11 mouse cellular contexts compared by ENCODE assay signal in the genomic region with DNA sequence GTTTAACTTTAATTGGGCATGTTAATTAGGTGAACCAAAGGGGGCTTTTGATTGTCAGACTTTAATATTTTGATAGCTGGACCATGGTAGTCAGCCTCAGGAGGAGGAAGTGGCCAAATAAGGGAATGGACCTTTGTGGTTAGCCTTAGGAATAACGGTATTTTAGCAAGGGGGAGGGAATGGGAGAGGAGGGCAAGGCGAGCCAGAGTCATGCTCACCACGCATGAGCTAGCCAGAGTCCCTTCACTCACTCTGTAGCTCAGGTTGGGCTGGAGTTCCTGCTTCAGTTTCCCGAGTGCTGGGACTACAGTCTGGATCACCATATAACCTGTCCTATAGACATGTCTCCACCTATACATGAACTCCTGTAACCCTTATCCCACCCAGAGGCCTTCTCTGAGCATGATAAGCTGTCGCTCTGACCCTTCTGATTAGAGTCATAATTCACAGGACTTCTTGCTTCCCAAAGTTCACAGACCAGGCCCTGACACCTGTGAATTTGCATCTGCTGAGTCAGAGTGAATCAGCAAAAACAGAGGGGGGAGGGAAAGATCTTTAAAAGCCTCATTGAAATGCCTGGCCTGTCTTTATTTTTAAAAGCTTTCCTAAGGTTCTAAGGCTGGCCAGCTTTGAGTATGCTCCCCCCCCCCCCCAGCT. TPM values are rescaled to one million over a fixed set of nuclear protein-coding genes. Genes with fewer than 3 reads are reported as not detected.
DNase-seq lines count a peak whose midpoint lies in the region; ATAC-seq and TF ChIP-seq lines count a peak whose summit lies in the region.
"Had no signal": no experiment of that assay in that cellular context is flagged by ENCODE, and none has a peak within 500 bp of the region (broad histone marks: within the 10 kb centered on the region; RNA-seq: fewer than 3 reads in every experiment).

No protein-coding gene starts in this region.

- WGBS in stomach, embryonic 15.5 days: 68% methylated on average over 5 of the region's 5 CpGs
- WGBS in stomach, postnatal 0 days: 77% methylated on average over 5 of the region's 5 CpGs
- WGBS in liver, embryonic 12.5 days (ENCODE audit: insufficient replicate concordance): 25% methylated on average over 5 of the region's 5 CpGs
- 84% methylated on average over 5 of the region's 5 CpGs for whole genome bisulfite sequencing in lung, postnatal 0 days

- no peak overlapping the region for H3K9ac ChIP-seq in stomach, embryonic 15.5 days
- no peak overlapping the region for H3K9ac ChIP-seq in stomach, postnatal 0 days (ENCODE audit: low read length)
- peak overlapping the region; percentile 53 for H3K9ac ChIP-seq in liver, embryonic 12.5 days
- no peak overlapping the region for H3K9ac ChIP-seq in lung, postnatal 0 days (replicated peaks; ENCODE audit: low read depth)
- H3K9ac ChIP-seq: embryonic facial prominence, embryonic 13.5 days; limb, embryonic 12.5 days had no signal

- H3K4me3 ChIP-seq in stomach, embryonic 15.5 days (replicated peaks): no peak overlapping the region
- no peak overlapping the region for H3K4me3 ChIP-seq in stomach, postnatal 0 days (ENCODE audit: low read depth, low read length)
- H3K4me3 ChIP-seq in liver, embryonic 12.5 days: peak overlapping the region; percentile 4; the same call in 1 of the 2 replicates
- H3K4me3 ChIP-seq in lung, postnatal 0 days (ENCODE audit: low read depth, low read length): no peak overlapping the region
- H3K4me3 ChIP-seq: embryonic facial prominence, embryonic 13.5 days; limb, embryonic 12.5 days had no signal

- H3K4me2 ChIP-seq in stomach, embryonic 15.5 days: no peak overlapping the region
- H3K4me2 ChIP-seq in stomach, postnatal 0 days (replicated peaks; ENCODE audit: low read depth): no peak overlapping the region
- peak overlapping the region; percentile 53 for H3K4me2 ChIP-seq in liver, embryonic 12.5 days
- no peak overlapping the region for H3K4me2 ChIP-seq in lung, postnatal 0 days (replicated peaks; ENCODE audit: low read depth, low read length)
- H3K4me2 ChIP-seq: embryonic facial prominence, embryonic 13.5 days; limb, embryonic 12.5 days had no signal

- no peak for DNase-seq in stomach, postnatal 0 days (ENCODE audit: low spot score)
- peak; percentile 77 for DNase-seq in R1 (ENCODE audit: low read depth, low spot score)
- DNase-seq in right cerebral cortex, postnatal 10 days (ENCODE audit: low spot score in 2 of 2): no peak
- no peak for DNase-seq in lung, postnatal 0 days (ENCODE audit: low spot score)
- DNase-seq in left cerebral cortex, postnatal 25 days (ENCODE audit: low spot score in 2 of 2): no peak
- DNase-seq: cerebellum, adult 11 months had no signal

- H3K9me3 ChIP-seq in stomach, embryonic 15.5 days: no peaks in the 10 kb centered on the region
- no peaks in the 10 kb centered on the region for H3K9me3 ChIP-seq in stomach, postnatal 0 days (ENCODE audit: control insufficient read depth, low read length)
- no peaks in the 10 kb centered on the region for H3K9me3 ChIP-seq in liver, embryonic 12.5 days (replicated peaks)
- H3K9me3 ChIP-seq in lung, postnatal 0 days (ENCODE audit: low read length): no peaks in the 10 kb centered on the region
- H3K9me3 ChIP-seq: embryonic facial prominence, embryonic 13.5 days; limb, embryonic 12.5 days had no signal

- intact Hi-C loops in left cerebral cortex, postnatal 25 days (cut with DNase I): no loop called here

- TF ChIP-seq EP300 in stomach, postnatal 0 days (optimal IDR thresholded peaks at IDR 0.05): no peak
- no peak for TF ChIP-seq EP300 in lung, postnatal 0 days (IDR thresholded peaks at IDR 0.05)

- peak; percentile 64; the same call in 1 of the 2 replicates for ATAC-seq in stomach, embryonic 15.5 days (ENCODE audit: insufficient read depth, low FRiP score, low read depth)
- no peak for ATAC-seq in stomach, postnatal 0 days (ENCODE audit: low FRiP score, low TSS enrichment)
- ATAC-seq in liver, embryonic 12.5 days: peak; percentile 90
- ATAC-seq in lung, postnatal 0 days: no peak

- no peak for TF ChIP-seq CTCF in stomach, postnatal 0 days (IDR thresholded peaks at IDR 0.05; ENCODE audit: low read depth)
- TF ChIP-seq CTCF in lung, postnatal 0 days (IDR thresholded peaks at IDR 0.05): no peak

- no peak overlapping the region for H3K27ac ChIP-seq in stomach, embryonic 15.5 days
- H3K27ac ChIP-seq in stomach, postnatal 0 days (replicated peaks): no peak overlapping the region
- peak overlapping the region; percentile 92 for H3K27ac ChIP-seq in liver, embryonic 12.5 days
- H3K27ac ChIP-seq in lung, postnatal 0 days (ENCODE audit: low read length): no peak overlapping the region
- H3K27ac ChIP-seq: embryonic facial prominence, embryonic 13.5 days; limb, embryonic 12.5 days; macrophage had no signal

- peaks cover 14% of the 10 kb centered on the region; the same call in 1 of the 2 replicates for H3K4me1 ChIP-seq in stomach, embryonic 15.5 days
- H3K4me1 ChIP-seq in stomach, postnatal 0 days (replicated peaks; ENCODE audit: control insufficient read depth, insufficient read depth): no peaks in the 10 kb centered on the region; the same call in 1 of the 2 replicates
- peaks cover 60% of the 10 kb centered on the region for H3K4me1 ChIP-seq in liver, embryonic 12.5 days
- no peaks in the 10 kb centered on the region for H3K4me1 ChIP-seq in lung, postnatal 0 days (ENCODE audit: insufficient read depth, low read depth, low read length)
- H3K4me1 ChIP-seq: limb, embryonic 12.5 days had no signal

- H3K27me3 ChIP-seq in stomach, embryonic 15.5 days (replicated peaks): no peaks in the 10 kb centered on the region
- no peaks in the 10 kb centered on the region for H3K27me3 ChIP-seq in stomach, postnatal 0 days (ENCODE audit: control insufficient read depth, insufficient read depth, low read length)
- H3K27me3 ChIP-seq in liver, embryonic 12.5 days (replicated peaks): peaks cover 6% of the 10 kb centered on the region; the same call in 1 of the 2 replicates
- H3K27me3 ChIP-seq in lung, postnatal 0 days (replicated peaks; ENCODE audit: insufficient read depth, low read length): no peaks in the 10 kb centered on the region
- H3K27me3 ChIP-seq: embryonic facial prominence, embryonic 13.5 days; limb, embryonic 12.5 days had no signal

- H3K36me3 ChIP-seq in stomach, embryonic 15.5 days: no peaks in the 10 kb centered on the region
- no peaks in the 10 kb centered on the region for H3K36me3 ChIP-seq in stomach, postnatal 0 days (ENCODE audit: control insufficient read depth, insufficient read depth, low read length)
- H3K36me3 ChIP-seq in liver, embryonic 12.5 days: no peaks in the 10 kb centered on the region
- H3K36me3 ChIP-seq in lung, postnatal 0 days (ENCODE audit: insufficient read depth, low read length): no peaks in the 10 kb centered on the region
- H3K36me3 ChIP-seq: embryonic facial prominence, embryonic 13.5 days; limb, embryonic 12.5 days had no signal

RNA-seq across cellular contexts. Expression of a gene that starts 10.4 kb away (rescaled TPM):
- 30.9 and 34.6 TPM in 2 replicates for polyA plus RNA-seq in stomach, embryonic 15.5 days (2015; fragmentation: Nextera tagmentation; extraction: Ambion mirVana)
- 264 and 268 TPM in 2 replicates for polyA plus RNA-seq in stomach, postnatal 0 days (2015; fragmentation: Nextera tagmentation; extraction: Ambion mirVana)
- polyA plus RNA-seq in liver, embryonic 12.5 days (2016; fragmentation: Nextera tagmentation; extraction: Ambion mirVana): 14.7 and 16.5 TPM in 2 replicates
- polyA plus RNA-seq in lung, postnatal 0 days (2015; fragmentation: Nextera tagmentation; extraction: Ambion mirVana): 6.7 and 8.6 TPM in 2 replicates
- not detected for total RNA-seq in left cerebral cortex, postnatal 25 days (2021)

Comparison
In these comparisons a context has a peak if more than half of its experiments do, and no peak if none do; other contexts are left out.
1. ATAC-seq: peak in stomach, embryonic 15.5 days (single experiment) and liver, embryonic 12.5 days (single experiment); none in stomach, postnatal 0 days (single experiment) and lung, postnatal 0 days (single experiment).